Mouse (Mus musculus): Measurements from ENCODE around the gene Tmem35b. TPM values are rescaled to one million over a fixed set of nuclear protein-coding genes. Genes with fewer than 3 reads are reported as not detected.

Gene Tmem35b
- polyA plus RNA-seq, 1 experiment from 2014 or later: 21.5 TPM

DNA sequence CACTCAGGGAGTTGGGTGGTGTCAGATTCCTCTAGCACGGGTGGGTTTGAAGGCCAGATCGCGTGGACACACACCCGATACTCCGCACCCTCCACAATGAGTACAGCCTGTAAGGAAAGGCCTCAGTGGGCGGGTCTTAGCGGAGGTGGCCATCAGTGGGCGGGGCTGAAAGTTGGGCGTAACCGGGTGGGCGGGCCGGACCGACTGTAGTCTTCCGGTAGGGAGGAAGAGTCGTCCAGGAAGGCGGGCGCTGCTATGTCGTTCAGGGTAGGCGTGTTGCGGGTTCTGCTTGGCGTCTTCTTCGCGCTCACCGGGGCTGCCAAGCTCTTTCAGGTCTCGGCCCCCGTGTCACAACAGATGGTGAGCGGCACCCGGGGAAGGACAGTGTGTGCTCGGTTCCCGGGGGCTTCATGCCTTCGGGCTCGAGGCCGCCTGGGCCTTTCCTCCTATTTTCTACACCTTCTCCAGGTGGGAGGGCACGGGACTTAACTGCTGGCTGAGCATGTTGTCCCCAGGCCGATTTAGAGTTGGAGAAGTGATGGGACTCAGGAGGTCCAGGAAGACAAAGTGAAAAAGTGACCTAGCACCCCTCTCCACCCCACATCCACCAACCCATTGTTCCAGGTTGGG, 2.5 kb downstream of the Tmem35b start:
- H3K9me3 ChIP-seq: no peaks in the 10 kb centered on the region
- peak overlapping the region; percentile 86 for H3K9ac ChIP-seq
- no peaks in the 10 kb centered on the region for H3K27me3 ChIP-seq
- peak overlapping the region; percentile 67 for H3K4me3 ChIP-seq
- H3K4me1 ChIP-seq (replicated peaks): peaks cover 11% of the 10 kb centered on the region
- peak; percentile 95 for ATAC-seq (ENCODE audit: low FRiP score)
- H3K36me3 ChIP-seq: peaks cover 36% of the 10 kb centered on the region
- H3K27ac ChIP-seq: peak overlapping the region; percentile 75
- peak overlapping the region; percentile 79 for H3K4me2 ChIP-seq
- under 1% methylated on average over 35 of the region's 35 CpGs for WGBS

DNA sequence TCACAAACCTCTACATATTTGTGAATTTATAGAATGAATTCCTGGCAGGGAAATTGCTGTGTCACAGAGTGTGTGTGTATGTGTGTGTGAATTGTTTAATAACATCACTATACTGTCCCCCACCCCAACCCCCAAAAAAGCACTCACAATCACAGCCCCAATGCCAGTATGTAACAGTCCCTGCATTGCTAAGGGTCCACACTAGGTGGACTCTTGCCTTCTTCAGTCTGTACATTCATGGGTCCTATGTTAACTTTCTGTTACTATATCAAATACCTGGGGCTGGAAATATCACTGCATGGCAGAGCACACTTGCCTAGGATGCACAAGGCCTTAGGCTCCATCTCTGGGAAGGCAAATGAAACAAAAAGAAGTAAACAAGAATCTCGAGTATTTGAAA, 11.2 kb downstream of the Tmem35b start:
- Histone ChIP-seq H3K27ac (no peak overlapping the region), H3K27me3 (no peaks in the 10 kb centered on the region), H3K4me1 (replicated peaks) (no peaks in the 10 kb centered on the region; the same call in 1 of the 2 replicates), H3K36me3 (no peaks in the 10 kb centered on the region), H3K9ac (no peak overlapping the region), H3K4me2 (no peak overlapping the region), H3K4me3 (no peak overlapping the region), H3K9me3 (no peaks in the 10 kb centered on the region)
- no peak for ATAC-seq (ENCODE audit: low FRiP score)
- WGBS: 54% methylated on average over 1 of the region's 1 CpGs

DNA sequence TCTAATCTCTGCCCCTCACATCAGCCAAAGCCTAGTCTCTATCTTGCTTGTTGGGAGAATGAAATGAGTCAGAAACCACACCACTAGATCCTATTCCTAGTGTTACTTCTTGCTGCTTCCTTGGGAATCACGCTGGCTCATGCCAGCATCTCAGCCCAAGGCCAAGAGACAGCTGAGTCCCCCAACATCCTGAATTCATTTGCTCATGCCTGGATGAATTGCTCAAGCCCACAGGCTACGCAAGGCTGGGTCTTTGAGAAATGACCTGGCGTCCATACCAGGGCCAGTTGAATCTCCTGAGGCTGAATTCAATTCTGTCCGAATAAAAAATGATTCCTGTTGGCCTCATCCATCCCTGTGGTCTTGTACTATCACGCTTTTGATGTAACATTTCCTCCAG, 14.1 kb downstream of the Tmem35b start:
- Histone ChIP-seq H3K4me1 (replicated peaks) (no peaks in the 10 kb centered on the region; the same call in 1 of the 2 replicates), H3K9ac (no peak overlapping the region), H3K9me3 (no peaks in the 10 kb centered on the region), H3K27ac (no peak overlapping the region), H3K36me3 (no peaks in the 10 kb centered on the region), H3K4me3 (no peak overlapping the region), H3K27me3 (no peaks in the 10 kb centered on the region), H3K4me2 (no peak overlapping the region)
- ATAC-seq (ENCODE audit: low FRiP score): no peak
- 71% methylated on average over 5 of the region's 5 CpGs for WGBS

DNA sequence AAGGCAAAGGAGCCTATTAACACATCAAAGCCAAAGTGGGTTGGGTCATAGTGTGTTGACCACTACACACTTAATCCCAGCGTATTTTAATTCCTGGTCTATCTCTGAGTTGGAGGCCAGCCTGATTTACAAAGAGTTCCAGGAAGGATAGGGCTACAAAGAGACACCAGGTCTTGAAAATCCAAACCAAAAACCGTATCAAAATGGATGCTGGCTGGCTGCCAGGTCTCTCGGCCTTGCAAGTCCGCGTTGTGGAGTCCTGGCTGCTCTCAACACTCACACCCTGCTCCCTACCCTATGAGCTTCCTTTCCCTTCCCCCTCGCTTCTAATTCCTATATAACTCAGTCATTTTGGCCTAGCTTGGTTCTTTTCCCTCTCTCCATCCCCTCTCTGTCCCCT, 15.0 kb downstream of the Tmem35b start:
- Histone ChIP-seq H3K27me3 (no peaks in the 10 kb centered on the region), H3K4me2 (no peak overlapping the region), H3K4me1 (replicated peaks) (no peaks in the 10 kb centered on the region; the same call in 1 of the 2 replicates), H3K9me3 (no peaks in the 10 kb centered on the region), H3K36me3 (no peaks in the 10 kb centered on the region), H3K4me3 (no peak overlapping the region), H3K27ac (no peak overlapping the region), H3K9ac (no peak overlapping the region)
- no peak for ATAC-seq (ENCODE audit: low FRiP score)
- WGBS: 36% methylated on average over 6 of the region's 6 CpGs

DNA sequence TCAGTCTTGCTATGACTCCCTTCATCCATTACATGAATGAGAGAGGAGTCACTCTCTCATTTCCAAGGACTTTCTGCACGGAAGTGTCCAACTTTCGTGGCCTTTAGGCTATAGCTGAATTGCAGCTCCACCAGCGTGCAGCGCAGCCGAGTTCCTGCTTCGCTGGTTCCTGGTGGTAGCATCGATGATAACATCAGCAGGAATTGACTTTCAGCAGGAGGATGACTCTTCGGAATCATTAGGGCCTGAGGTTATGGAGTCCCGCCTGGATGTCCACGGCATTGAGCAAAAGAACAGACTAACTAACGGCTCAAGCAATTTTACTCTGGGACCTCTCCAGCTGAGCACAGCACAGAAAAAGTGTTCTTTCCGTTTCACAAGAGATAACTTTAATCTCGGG, 26.5 kb downstream of the Tmem35b start:
- Histone ChIP-seq H3K4me2 (no peak overlapping the region), H3K36me3 (no peaks in the 10 kb centered on the region), H3K9me3 (no peaks in the 10 kb centered on the region), H3K4me3 (no peak overlapping the region), H3K27ac (no peak overlapping the region), H3K27me3 (no peaks in the 10 kb centered on the region), H3K9ac (no peak overlapping the region), H3K4me1 (replicated peaks) (no peaks in the 10 kb centered on the region)
- no peak for ATAC-seq (ENCODE audit: low FRiP score)
- WGBS: 88% methylated on average over 13 of the region's 13 CpGs

DNA sequence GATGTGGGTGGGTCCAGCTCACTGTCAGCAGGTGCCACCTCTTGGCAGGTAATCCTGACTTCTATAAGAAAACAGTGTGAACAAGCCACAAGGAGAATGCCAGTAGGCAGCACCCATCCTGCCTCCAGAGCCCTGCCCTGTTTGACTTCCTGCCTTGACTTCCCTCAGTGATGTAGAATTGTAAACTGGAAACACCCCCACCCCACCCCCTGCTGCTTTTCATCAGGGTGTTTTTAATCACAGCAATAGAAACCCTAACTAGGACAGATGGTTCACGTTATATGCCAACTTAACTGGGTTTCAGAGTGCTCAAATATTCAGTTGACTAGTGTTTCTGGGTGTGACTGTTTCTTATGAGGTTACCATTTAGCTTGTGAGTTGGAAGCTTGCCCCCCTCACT, 29.9 kb downstream of the Tmem35b start:
- H3K4me1 ChIP-seq (replicated peaks): no peaks in the 10 kb centered on the region

DNA sequence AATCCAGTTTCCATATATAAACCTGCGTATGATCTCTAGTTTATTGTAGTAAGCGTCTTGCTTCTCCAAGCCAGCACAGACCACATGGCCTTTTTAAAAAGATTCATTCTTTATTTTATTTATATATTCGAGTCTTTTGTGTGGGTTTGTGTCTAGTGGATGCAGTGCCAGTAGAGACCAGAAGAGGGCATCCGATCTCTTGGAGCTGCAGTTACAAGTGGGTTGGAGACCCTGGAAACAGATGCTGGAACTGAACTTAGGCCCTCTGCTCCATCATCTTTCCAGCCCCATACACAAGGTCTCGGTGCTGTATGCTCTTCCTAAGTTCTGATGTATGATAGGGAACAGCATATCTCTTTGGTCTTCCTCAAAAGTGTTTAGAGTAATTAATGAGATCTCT, 32.3 kb downstream of the Tmem35b start:
- no peak overlapping the region for H3K9ac ChIP-seq
- no peaks in the 10 kb centered on the region for H3K27me3 ChIP-seq
- no peak overlapping the region for H3K4me2 ChIP-seq
- no peaks in the 10 kb centered on the region for H3K4me1 ChIP-seq (replicated peaks)
- no peaks in the 10 kb centered on the region for H3K36me3 ChIP-seq
- H3K9me3 ChIP-seq: no peaks in the 10 kb centered on the region
- H3K4me3 ChIP-seq: no peak overlapping the region
- 67% methylated on average over 5 of the region's 5 CpGs for WGBS
- H3K27ac ChIP-seq: no peak overlapping the region
- ATAC-seq (ENCODE audit: low FRiP score): no peak

More for the DNA sequence above, 29.9 kb downstream of the Tmem35b start:
- no peaks in the 10 kb centered on the region for H3K27me3 ChIP-seq
- no peak for ATAC-seq (ENCODE audit: low FRiP score)
- no peak overlapping the region for H3K27ac ChIP-seq
- H3K36me3 ChIP-seq: no peaks in the 10 kb centered on the region
- H3K4me2 ChIP-seq: no peak overlapping the region
- WGBS: 76% methylated on average over 1 of the region's 1 CpGs
- H3K9me3 ChIP-seq: no peaks in the 10 kb centered on the region
- no peak overlapping the region for H3K9ac ChIP-seq
- H3K4me3 ChIP-seq: no peak overlapping the region

DNA sequence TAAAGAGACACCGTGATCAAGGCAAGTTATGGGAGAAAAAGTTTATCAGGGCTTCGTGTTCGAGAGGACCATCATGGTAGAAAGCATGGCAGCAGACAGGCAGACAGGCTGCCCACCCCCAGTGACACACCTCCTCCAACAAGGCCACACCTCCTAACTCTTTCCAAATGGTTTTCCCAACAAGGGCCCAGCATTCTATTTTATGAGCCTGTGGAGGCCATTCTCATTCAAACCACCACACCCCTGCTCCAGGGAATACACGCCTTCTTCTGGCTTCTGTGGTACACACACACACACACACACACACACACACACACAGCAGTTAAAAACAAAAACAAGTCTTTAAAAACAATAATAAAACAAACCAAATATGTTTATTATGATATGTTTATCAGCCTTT, 34.3 kb downstream of the Tmem35b start:
- Histone ChIP-seq H3K4me3 (no peak overlapping the region), H3K9me3 (no peaks in the 10 kb centered on the region), H3K9ac (no peak overlapping the region), H3K27me3 (no peaks in the 10 kb centered on the region), H3K4me1 (replicated peaks) (no peaks in the 10 kb centered on the region), H3K36me3 (no peaks in the 10 kb centered on the region), H3K4me2 (no peak overlapping the region), H3K27ac (no peak overlapping the region)
- WGBS: 90% methylated on average over 4 of the region's 4 CpGs
- no peak for ATAC-seq (ENCODE audit: low FRiP score)

DNA sequence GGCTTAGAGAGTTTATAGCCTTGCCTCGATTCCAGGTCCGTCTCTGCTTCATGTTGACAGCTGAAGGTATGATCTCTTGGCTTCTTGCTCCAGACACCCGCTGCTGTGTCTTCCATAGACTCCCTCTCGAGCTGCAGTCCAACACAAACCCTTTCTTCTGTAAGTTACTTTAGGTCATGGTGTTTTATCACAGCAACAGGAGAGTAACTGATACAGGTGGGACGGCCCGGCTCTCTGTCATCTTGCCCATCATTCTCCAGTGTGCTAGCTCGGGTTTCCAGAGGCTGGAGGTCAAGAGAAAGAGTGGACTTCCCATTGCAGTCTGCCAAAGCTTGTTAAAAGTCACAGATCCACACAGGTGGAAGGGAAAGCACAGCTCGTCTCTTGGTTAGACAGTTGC, 40.4 kb downstream of the Tmem35b start:
- peaks cover 6% of the 10 kb centered on the region; the same call in 1 of the 2 replicates for H3K27me3 ChIP-seq
- H3K9me3 ChIP-seq: no peaks in the 10 kb centered on the region
- no peak overlapping the region for H3K4me2 ChIP-seq
- 79% methylated on average over 8 of the region's 8 CpGs for WGBS
- H3K4me3 ChIP-seq: no peak overlapping the region
- H3K9ac ChIP-seq: no peak overlapping the region
- H3K36me3 ChIP-seq: no peaks in the 10 kb centered on the region
- no peak overlapping the region for H3K27ac ChIP-seq
- H3K4me1 ChIP-seq (replicated peaks): peaks cover 13% of the 10 kb centered on the region
- ATAC-seq (ENCODE audit: low FRiP score): no peak

DNA sequence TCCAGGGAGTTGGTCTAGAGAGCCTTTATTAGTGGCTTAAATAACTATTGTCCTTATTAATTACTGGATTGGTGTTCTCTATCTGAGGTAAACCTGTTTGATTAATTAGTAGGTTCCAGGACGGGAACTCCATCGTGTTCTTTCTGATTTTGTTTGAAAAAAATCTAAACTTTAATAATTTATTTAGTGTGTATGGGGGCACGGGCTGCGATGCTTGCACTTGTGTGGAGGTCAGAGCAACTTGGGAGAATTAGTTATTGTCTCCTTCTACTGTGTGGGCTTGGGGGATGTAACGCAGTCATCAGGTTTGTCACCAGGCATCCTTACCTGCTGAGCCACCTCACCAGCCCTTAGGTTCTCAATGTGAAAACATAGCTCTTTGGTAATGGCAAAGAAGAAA, 43.6 kb downstream of the Tmem35b start:
- Histone ChIP-seq H3K4me2 (no peak overlapping the region), H3K27ac (no peak overlapping the region), H3K36me3 (no peaks in the 10 kb centered on the region), H3K9me3 (no peaks in the 10 kb centered on the region), H3K4me1 (replicated peaks) (peaks cover 39% of the 10 kb centered on the region), H3K4me3 (no peak overlapping the region), H3K9ac (no peak overlapping the region), H3K27me3 (peaks cover 11% of the 10 kb centered on the region; the same call in 1 of the 2 replicates)
- no peak for ATAC-seq (ENCODE audit: low FRiP score)
- 76% methylated on average over 5 of the region's 5 CpGs for WGBS

DNA sequence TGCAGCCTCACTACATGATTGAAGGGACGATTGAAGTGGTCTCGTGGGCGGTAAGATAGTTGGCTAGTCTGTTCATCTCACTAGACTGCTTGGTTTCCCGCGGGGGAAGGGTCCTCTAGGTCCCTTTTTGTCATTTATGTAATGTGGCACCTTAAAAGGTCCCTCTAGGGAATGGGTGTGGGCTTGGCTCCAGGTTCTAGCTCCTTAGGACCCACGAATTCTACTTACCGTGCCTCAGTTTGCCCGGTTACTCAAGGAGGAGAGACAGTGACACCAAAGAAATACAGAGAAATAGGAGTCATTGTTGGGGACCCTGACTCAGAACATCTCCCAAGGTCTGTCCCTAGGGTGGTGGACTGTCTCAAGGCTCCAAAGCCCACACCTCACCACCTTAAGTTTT, 44.2 kb downstream of the Tmem35b start:
- peak overlapping the region; percentile 18; the same call in 1 of the 2 replicates for H3K27ac ChIP-seq
- no peaks in the 10 kb centered on the region for H3K36me3 ChIP-seq
- H3K9ac ChIP-seq: peak overlapping the region; percentile 96; the same call in 1 of the 2 replicates
- peak; percentile 21 for ATAC-seq (ENCODE audit: low FRiP score)
- H3K4me3 ChIP-seq: peak overlapping the region; percentile 96
- WGBS: 13% methylated on average over 8 of the region's 8 CpGs
- peak overlapping the region; percentile 68 for H3K4me2 ChIP-seq
- peaks cover 45% of the 10 kb centered on the region for H3K4me1 ChIP-seq (replicated peaks)
- H3K9me3 ChIP-seq: no peaks in the 10 kb centered on the region
- H3K27me3 ChIP-seq: peaks cover 13% of the 10 kb centered on the region; the same call in 1 of the 2 replicates

DNA sequence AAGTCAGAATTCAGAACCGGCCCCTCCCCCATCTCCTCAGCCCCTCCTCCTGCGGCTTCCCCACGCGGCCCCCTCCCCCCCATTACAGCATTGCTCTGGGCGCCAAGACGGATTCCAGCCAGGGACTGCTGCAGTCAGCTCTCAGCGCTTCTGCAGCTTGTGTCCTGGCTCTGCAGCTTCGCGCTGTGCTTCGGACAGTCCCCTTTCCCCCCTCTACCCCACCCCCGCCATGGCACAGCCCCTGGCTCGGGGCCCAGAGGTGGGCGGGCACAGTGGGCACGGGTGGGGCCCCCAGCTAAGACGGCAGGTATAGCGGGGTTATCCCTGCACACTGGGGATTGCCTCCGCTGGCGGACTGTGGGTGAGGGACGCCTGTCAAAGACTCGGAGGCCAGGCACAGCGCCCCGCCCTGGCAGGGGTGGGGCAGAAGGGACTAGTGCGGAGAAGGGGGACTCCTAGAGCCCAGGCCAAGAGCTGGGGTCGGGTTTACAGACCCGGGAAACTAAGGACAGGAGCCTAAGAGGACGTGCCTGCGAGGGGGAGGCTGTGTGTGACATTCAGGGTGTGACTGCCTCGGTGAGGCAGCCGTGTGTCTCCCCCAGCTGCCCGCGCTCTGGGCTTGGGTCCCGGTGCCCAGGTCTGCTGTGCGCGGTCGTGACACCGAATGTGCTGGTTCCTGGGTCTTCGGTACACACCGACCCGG, 44.9 kb downstream of the Tmem35b start:
- Histone ChIP-seq H3K4me1 (replicated peaks) (peaks cover 52% of the 10 kb centered on the region), H3K4me2 (peak overlapping the region; percentile 68), H3K27me3 (peaks cover 13% of the 10 kb centered on the region; the same call in 1 of the 2 replicates), H3K4me3 (peak overlapping the region; percentile 96), H3K36me3 (no peaks in the 10 kb centered on the region), H3K9ac (peak overlapping the region; percentile 96), H3K27ac (peak overlapping the region; percentile 89), H3K9me3 (no peaks in the 10 kb centered on the region)
- under 1% methylated on average over 39 of the region's 39 CpGs for WGBS
- peak; percentile 75 for ATAC-seq (ENCODE audit: low FRiP score)
